Mouse (Mus musculus) cerebellum, adult (tissue): ENCODE data around the gene U90926.
"Not testable (repeated sequence)": the region's sequence is repeated elsewhere in the genome, so short reads cannot be mapped to it uniquely, and the experiment has no call there.

Experiments used
- ATAC-seq: cut with Nextera tagmentation; 2 replicates; pipeline ENCODE4 v1.9.2; 2017; ENCODE audit warnings: mild to moderate bottlenecking, moderate library complexity, mixed read lengths; ENCODE audit not compliant: insufficient number of reproducible peaks, low FRiP score, low TSS enrichment

U90926 gene

GRCm38 (mm10) chr5:92219826-92220225 lies 4.6 kb upstream of the U90926 start:
- no peak for ATAC-seq

- no peak for ATAC-seq
Measured at GRCm38 (mm10) chr5:92218915-92219793, 3.9 kb upstream of the U90926 start.

GRCm38 (mm10) chr5:92212231-92212630 lies 3.0 kb downstream of the U90926 start:
- no peak for ATAC-seq

GRCm38 (mm10) chr5:92210205-92210604 lies 5.0 kb downstream of the U90926 start:
- no peak for ATAC-seq

- ATAC-seq: no peak
Measured at GRCm38 (mm10) chr5:92206121-92206520, 9.1 kb downstream of the U90926 start.

- ATAC-seq: no peak
Measured at GRCm38 (mm10) chr5:92205706-92206105, 9.5 kb downstream of the U90926 start.

- ATAC-seq: no peak
Measured at GRCm38 (mm10) chr5:92205184-92205583, 10.0 kb downstream of the U90926 start.

- no peak for ATAC-seq
Measured at GRCm38 (mm10) chr5:92204162-92205036, 10.8 kb downstream of the U90926 start.

- ATAC-seq: no peak
Measured at GRCm38 (mm10) chr5:92198266-92198665, 16.9 kb downstream of the U90926 start.

GRCm38 (mm10) chr5:92196895-92197811 lies 18.1 kb downstream of the U90926 start:
- no peak for ATAC-seq

GRCm38 (mm10) chr5:92195716-92196115 lies 19.5 kb downstream of the U90926 start:
- not testable (repeated sequence) for ATAC-seq

GRCm38 (mm10) chr5:92188881-92189483 lies 26.2 kb downstream of the U90926 start:
- ATAC-seq: no peak

GRCm38 (mm10) chr5:92183071-92183830 lies 32.0 kb downstream of the U90926 start:
- ATAC-seq: no peak

GRCm38 (mm10) chr5:92165976-92166375 lies 49.2 kb downstream of the U90926 start:
- ATAC-seq: no peak
